In the genomic region with DNA sequence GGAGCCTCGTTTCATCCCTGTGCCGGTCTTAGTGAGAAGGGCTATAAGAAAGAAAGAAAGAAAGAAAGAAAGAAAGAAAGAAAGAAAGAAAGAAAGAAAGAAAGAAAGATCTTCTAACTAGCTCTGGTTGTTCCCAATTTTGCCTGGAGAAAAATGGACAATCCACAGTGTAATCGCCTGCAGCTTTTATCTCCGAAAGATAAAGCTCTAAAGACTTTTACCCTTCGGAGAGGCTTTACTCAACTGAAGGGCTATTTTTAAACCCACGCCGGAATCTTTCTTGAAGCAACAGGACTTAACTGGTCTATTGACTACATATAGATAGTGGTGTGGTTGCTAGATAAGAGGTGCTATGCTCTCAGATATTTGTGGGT, we compare ENCODE assay signal across 8 mouse cellular contexts. TPM values are rescaled to one million over a fixed set of nuclear protein-coding genes. Genes with fewer than 3 reads are reported as not detected.
DNase-seq lines count a peak whose midpoint lies in the region; ATAC-seq and TF ChIP-seq lines count a peak whose summit lies in the region.

No protein-coding gene starts in this region.

- H3K4me2 ChIP-seq in kidney, postnatal 0 days (ENCODE audit: low read length): peak overlapping the region; percentile 91
- peak overlapping the region; percentile 92 for H3K4me2 ChIP-seq in hindbrain, embryonic 15.5 days
- H3K4me2 ChIP-seq in midbrain, embryonic 16.5 days (ENCODE audit: low read length): peak overlapping the region; percentile 74

- WGBS in kidney, postnatal 0 days: under 1% methylated on average over 7 of the region's 7 CpGs
- WGBS in hindbrain, embryonic 15.5 days: under 1% methylated on average over 7 of the region's 7 CpGs
- 1% methylated on average over 7 of the region's 7 CpGs for WGBS in midbrain, embryonic 16.5 days

- peaks cover 13% of the 10 kb centered on the region; the same call in 1 of the 2 replicates for H3K4me1 ChIP-seq in kidney, postnatal 0 days (replicated peaks; ENCODE audit: insufficient read depth, low read length)
- no peaks in the 10 kb centered on the region for H3K4me1 ChIP-seq in cortical plate, adult 2 months (ENCODE audit: control insufficient read depth, insufficient read depth, low read length)
- H3K4me1 ChIP-seq in hindbrain, embryonic 15.5 days (replicated peaks): peaks cover 24% of the 10 kb centered on the region
- peaks cover 7% of the 10 kb centered on the region; the same call in 1 of the 2 replicates for H3K4me1 ChIP-seq in midbrain, embryonic 16.5 days (ENCODE audit: control insufficient read depth, insufficient read depth, low read length)

- H3K27me3 ChIP-seq in kidney, postnatal 0 days (ENCODE audit: insufficient read depth, low read length): no peaks in the 10 kb centered on the region
- peaks cover 4% of the 10 kb centered on the region; the same call in 1 of the 2 replicates for H3K27me3 ChIP-seq in hindbrain, embryonic 15.5 days
- H3K27me3 ChIP-seq in midbrain, embryonic 16.5 days (ENCODE audit: control insufficient read depth, insufficient read depth, low read depth, low read length): peaks cover 7% of the 10 kb centered on the region

- no peak overlapping the region for H3K27ac ChIP-seq in kidney, postnatal 0 days
- H3K27ac ChIP-seq in cortical plate, adult 2 months (ENCODE audit: insufficient read depth, low read length): no peak overlapping the region
- H3K27ac ChIP-seq in hindbrain, embryonic 15.5 days (replicated peaks): no peak overlapping the region
- no peak overlapping the region for H3K27ac ChIP-seq in midbrain, embryonic 16.5 days (ENCODE audit: low read length)

- H3K4me3 ChIP-seq in kidney, postnatal 0 days (replicated peaks; ENCODE audit: low read depth, low read length): peak overlapping the region; percentile 83
- peak overlapping the region; percentile 58; the same call in 1 of the 2 replicates for H3K4me3 ChIP-seq in cortical plate, adult 2 months (ENCODE audit: insufficient read depth, low read length)
- peak overlapping the region; percentile 73 for H3K4me3 ChIP-seq in hindbrain, embryonic 15.5 days
- peak overlapping the region; percentile 68 for H3K4me3 ChIP-seq in midbrain, embryonic 16.5 days (ENCODE audit: low read depth, low read length)

- no peak for TF ChIP-seq CTCF in kidney, postnatal 0 days (IDR thresholded peaks at IDR 0.05; ENCODE audit: low read depth)
- TF ChIP-seq CTCF in cortical plate, adult 2 months (IDR thresholded peaks at IDR 0.05; ENCODE audit: extremely low read depth, insufficient read depth, low read length): no peak

- 0 out of 2 replicates have a peak, but pooled peaks cover 4% of the 10 kb centered on the region for H3K36me3 ChIP-seq in kidney, postnatal 0 days (ENCODE audit: insufficient read depth, low read length)
- H3K36me3 ChIP-seq in hindbrain, embryonic 15.5 days: no peaks in the 10 kb centered on the region
- no peaks in the 10 kb centered on the region for H3K36me3 ChIP-seq in midbrain, embryonic 16.5 days (ENCODE audit: control insufficient read depth, insufficient read depth, low read length)

- no peak for DNase-seq in kidney, postnatal 0 days (ENCODE audit: low spot score)
- DNase-seq in kidney, adult 18-20 months: no peak
- DNase-seq in cerebellum, postnatal 36 days: no peak
- no peak for DNase-seq in cerebellum, adult 11 months
- DNase-seq in urinary bladder, postnatal 36 days (ENCODE audit: low spot score in 2 of 2): no peak

- TF ChIP-seq POLR2A in cortical plate, adult 2 months (IDR thresholded peaks at IDR 0.05; ENCODE audit: extremely low read depth, insufficient read depth, low read length): no peak

- H3K9me3 ChIP-seq in kidney, postnatal 0 days (replicated peaks; ENCODE audit: low read length): no peaks in the 10 kb centered on the region
- H3K9me3 ChIP-seq in hindbrain, embryonic 15.5 days: no peaks in the 10 kb centered on the region
- no peaks in the 10 kb centered on the region for H3K9me3 ChIP-seq in midbrain, embryonic 16.5 days (replicated peaks; ENCODE audit: control insufficient read depth, low read length, poor library complexity, severe bottlenecking)

- peak overlapping the region; percentile 79; the same call in 1 of the 2 replicates for H3K9ac ChIP-seq in kidney, postnatal 0 days (ENCODE audit: low read depth, low read length)
- H3K9ac ChIP-seq in hindbrain, embryonic 15.5 days: peak overlapping the region; percentile 59; the same call in 1 of the 2 replicates
- H3K9ac ChIP-seq in midbrain, embryonic 16.5 days (ENCODE audit: low read depth, low read length): peak overlapping the region; percentile 64; the same call in 1 of the 2 replicates

- no peak for ATAC-seq in kidney, postnatal 0 days (replicated peaks; ENCODE audit: low FRiP score, low read depth)
- no peak; the same call in 1 of the 2 replicates for ATAC-seq in hindbrain, embryonic 15.5 days (ENCODE audit: low FRiP score, low read depth)
- ATAC-seq in midbrain, embryonic 16.5 days: no peak

RNA-seq across cellular contexts. Expression of gene Cdca7, which starts 0.5 kb away (rescaled TPM):
- polyA plus RNA-seq in kidney, postnatal 0 days (2015; fragmentation: Nextera tagmentation; extraction: Ambion mirVana): 73.6 and 88.7 TPM in 2 replicates
- polyA plus RNA-seq in cortical plate, adult 2 months (2012; rRNA removed): 5.9 and 6.1 TPM in 2 replicates
- polyA plus RNA-seq in hindbrain, embryonic 15.5 days (2015; fragmentation: Nextera tagmentation; extraction: Ambion mirVana): 22.5 and 24.3 TPM in 2 replicates
- polyA plus RNA-seq in midbrain, embryonic 16.5 days (2015; fragmentation: Nextera tagmentation; extraction: Ambion mirVana): 14.2 and 21.5 TPM in 2 replicates
